Mouse (Mus musculus) forebrain, embryonic 11.5 days (tissue): ENCODE measurements around the gene Pitpna. TPM values are rescaled to one million over a fixed set of nuclear protein-coding genes. Genes with fewer than 3 reads are reported as not detected.
"Not testable (repeated sequence)": the region's sequence is repeated elsewhere in the genome, so short reads cannot be mapped to it uniquely, and the experiment has no call there.

ENCODE experiments used
- ATAC-seq: fragments of 200-750 bp; cut with Nextera tagmentation; replicated peaks from 2 replicates; pipeline ENCODE4 v1.8.0; 2017; ENCODE audit warnings: moderate TSS enrichment; ENCODE audit not compliant: low FRiP score
- DNase-seq: peaks from one replicate; pipeline ENCODE4 v3.0.0-alpha.2; 2017; ENCODE audit warnings: low spot score
- H3K27ac ChIP-seq: fragments of 300-500 bp; sonication (generic); 2 replicates; pipeline ENCODE4 v1.5.1; 2014; ENCODE audit warnings: low read depth, low read length
- H3K27me3 ChIP-seq: fragments of 300-500 bp; sonication (generic); 2 replicates; pipeline ENCODE4 v1.6.1; 2014; ENCODE audit warnings: mild to moderate bottlenecking, low read length, mixed read lengths; ENCODE audit not compliant: control insufficient read depth, insufficient read depth
- H3K36me3 ChIP-seq: fragments of 300-500 bp; sonication (generic); 2 replicates; pipeline ENCODE4 v1.6.1; 2014; ENCODE audit warnings: mild to moderate bottlenecking, low read length, moderate library complexity, mixed read lengths; ENCODE audit not compliant: control insufficient read depth, insufficient read depth
- H3K4me1 ChIP-seq: fragments of 300-500 bp; sonication (generic); replicated peaks from 2 replicates; pipeline ENCODE4 v1.6.1; 2014; ENCODE audit warnings: low read length, mixed read lengths; ENCODE audit not compliant: control insufficient read depth, insufficient read depth
- H3K4me2 ChIP-seq: fragments of 300-500 bp; sonication (generic); 2 replicates; pipeline ENCODE4 v1.6.1; 2014; ENCODE audit warnings: low read depth, mild to moderate bottlenecking, low read length, moderate library complexity, mixed read lengths; ENCODE audit not compliant: severe bottlenecking
- H3K4me3 ChIP-seq: fragments of 300-500 bp; sonication (generic); 2 replicates; pipeline ENCODE4 v1.5.1; 2014; ENCODE audit warnings: low read depth, low read length
- H3K9ac ChIP-seq: fragments of 300-500 bp; sonication (generic); 2 replicates; pipeline ENCODE4 v1.6.1; 2014; ENCODE audit warnings: low read length
- H3K9me3 ChIP-seq: fragments of 300-500 bp; sonication (generic); 2 replicates; pipeline ENCODE4 v1.6.1; 2016; ENCODE audit warnings: low read length, mixed read lengths; ENCODE audit not compliant: control insufficient read depth
- WGBS: fragments of 180-500 bp; shearing (Covaris S2); extraction: QIAGEN DNeasy Blood & Tissue Kit; methylation state at CpG from one replicate; pipeline ENCODE4 v1.1.7; 2014; 5-methylcytosine and 5-hydroxymethylcytosine counted together
- polyA plus RNA-seq: library from polyadenylated mRNA; unstranded; fragments of >200 nt; fragmentation: Nextera tagmentation; extraction: Ambion mirVana; gene quantifications from 2 replicates; pipeline ENCODE4 v1.2.1, GENCODE M21; 2014

The Pitpna gene
- polyA plus RNA-seq, 1 experiment from 2014 or later = 79.5 TPM

DNA sequence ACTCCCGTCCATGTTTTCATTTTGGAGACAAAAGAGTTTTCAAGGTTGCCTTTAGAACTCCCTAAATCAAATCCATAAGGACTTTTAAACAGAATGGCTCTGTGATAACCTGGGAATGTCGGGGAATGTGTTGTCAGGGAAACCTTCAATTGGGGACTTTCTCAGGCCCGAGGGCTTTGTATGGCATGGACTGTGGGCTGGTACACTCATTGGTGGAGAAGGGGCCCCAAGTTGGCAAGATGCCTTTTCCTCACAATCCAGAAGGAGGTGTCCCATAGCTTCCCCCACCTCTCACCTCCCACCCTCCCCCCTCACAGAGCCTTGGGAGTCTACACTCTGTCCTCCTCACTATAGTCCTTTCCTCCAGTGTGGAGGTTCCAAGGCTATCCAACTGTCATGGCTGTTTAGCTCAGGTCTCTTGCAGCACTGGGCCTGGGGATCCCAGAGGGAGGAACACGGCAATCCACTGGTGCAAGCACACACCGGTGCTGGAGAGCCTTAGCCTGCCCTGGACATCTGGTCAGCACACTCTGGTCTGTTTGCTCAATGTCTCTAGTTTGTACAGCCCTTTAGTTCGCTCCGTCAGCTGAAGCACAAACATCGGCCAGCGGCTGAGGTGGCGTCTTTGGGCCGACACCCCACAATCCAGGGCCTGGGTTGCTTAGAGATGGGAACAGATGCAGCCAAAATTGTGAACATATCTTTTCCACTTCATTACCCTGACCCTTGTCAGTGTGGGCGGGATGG lies 37.5 kb upstream of the Pitpna start:
- 0 out of 2 replicates have a peak, but pooled peaks cover 5% of the 10 kb centered on the region for H3K4me1 ChIP-seq
- no peak overlapping the region for H3K27ac ChIP-seq
- H3K4me3 ChIP-seq = no peak overlapping the region
- WGBS = 74% methylated on average over 12 of the region's 12 CpGs
- no peak overlapping the region for H3K9ac ChIP-seq
- H3K9me3 ChIP-seq = no peaks in the 10 kb centered on the region
- ATAC-seq = no peak
- H3K27me3 ChIP-seq = no peaks in the 10 kb centered on the region
- H3K36me3 ChIP-seq = no peaks in the 10 kb centered on the region
- no peak overlapping the region for H3K4me2 ChIP-seq
- no peak for DNase-seq

DNA sequence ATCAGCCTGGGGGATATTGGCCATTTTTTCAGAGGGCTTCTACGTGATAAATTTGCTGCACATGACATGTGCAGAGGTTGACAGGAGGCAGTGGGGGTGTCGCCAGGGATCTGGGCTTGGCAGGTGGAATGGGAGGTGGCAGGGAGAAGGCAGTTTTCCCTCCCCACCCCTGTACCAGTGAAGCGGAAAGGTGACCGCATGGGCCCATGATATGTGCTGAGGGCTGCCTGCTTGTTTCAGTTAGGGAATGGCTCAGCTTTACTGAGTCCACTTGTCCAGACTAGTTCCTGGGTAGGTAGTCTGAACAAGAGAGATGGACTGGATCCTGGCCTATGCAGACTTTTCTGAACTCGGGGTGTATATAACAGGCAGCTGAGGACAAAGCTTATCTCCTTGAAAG lies 36.6 kb upstream of the Pitpna start:
- Histone ChIP-seq H3K9me3 (no peaks in the 10 kb centered on the region), H3K27me3 (no peaks in the 10 kb centered on the region), H3K4me3 (no peak overlapping the region), H3K9ac (no peak overlapping the region), H3K36me3 (no peaks in the 10 kb centered on the region), H3K4me1 (0 out of 2 replicates have a peak, but pooled peaks cover 5% of the 10 kb centered on the region), H3K27ac (no peak overlapping the region), H3K4me2 (no peak overlapping the region)
- DNase-seq (no peak), ATAC-seq (no peak)
- WGBS = 89% methylated on average over 5 of the region's 5 CpGs

DNA sequence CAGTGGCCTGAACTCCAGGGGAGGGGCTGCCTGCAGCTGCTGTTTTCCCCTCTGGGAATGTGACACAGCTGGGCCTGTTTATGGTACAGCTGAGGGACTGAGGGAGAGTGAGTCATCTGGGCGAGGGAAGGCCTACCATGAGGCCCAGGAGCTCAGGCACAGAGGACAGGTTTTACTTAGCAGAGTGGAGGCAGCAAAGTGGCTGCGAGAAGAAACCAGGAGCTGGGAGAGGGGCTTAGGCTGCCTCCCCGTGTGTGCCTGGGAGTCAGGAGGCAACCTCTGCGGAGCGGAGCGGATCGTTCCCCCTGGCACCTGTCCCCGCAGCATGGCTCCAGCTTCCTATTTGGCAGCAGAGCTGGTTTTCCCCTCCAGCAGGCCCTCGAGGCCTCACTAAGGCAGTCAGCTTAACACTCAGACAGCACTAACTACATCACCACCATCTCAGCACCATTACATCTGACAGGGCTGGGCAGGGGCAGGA lies 35.9 kb upstream of the Pitpna start:
- Histone ChIP-seq H3K36me3 (no peaks in the 10 kb centered on the region), H3K27ac (no peak overlapping the region), H3K4me2 (no peak overlapping the region), H3K9ac (peak overlapping the region; percentile 17; the same call in 1 of the 2 replicates), H3K27me3 (no peaks in the 10 kb centered on the region), H3K9me3 (no peaks in the 10 kb centered on the region), H3K4me1 (0 out of 2 replicates have a peak, but pooled peaks cover 5% of the 10 kb centered on the region), H3K4me3 (no peak overlapping the region)
- 79% methylated on average over 9 of the region's 9 CpGs for WGBS
- DNase-seq = no peak
- no peak for ATAC-seq

DNA sequence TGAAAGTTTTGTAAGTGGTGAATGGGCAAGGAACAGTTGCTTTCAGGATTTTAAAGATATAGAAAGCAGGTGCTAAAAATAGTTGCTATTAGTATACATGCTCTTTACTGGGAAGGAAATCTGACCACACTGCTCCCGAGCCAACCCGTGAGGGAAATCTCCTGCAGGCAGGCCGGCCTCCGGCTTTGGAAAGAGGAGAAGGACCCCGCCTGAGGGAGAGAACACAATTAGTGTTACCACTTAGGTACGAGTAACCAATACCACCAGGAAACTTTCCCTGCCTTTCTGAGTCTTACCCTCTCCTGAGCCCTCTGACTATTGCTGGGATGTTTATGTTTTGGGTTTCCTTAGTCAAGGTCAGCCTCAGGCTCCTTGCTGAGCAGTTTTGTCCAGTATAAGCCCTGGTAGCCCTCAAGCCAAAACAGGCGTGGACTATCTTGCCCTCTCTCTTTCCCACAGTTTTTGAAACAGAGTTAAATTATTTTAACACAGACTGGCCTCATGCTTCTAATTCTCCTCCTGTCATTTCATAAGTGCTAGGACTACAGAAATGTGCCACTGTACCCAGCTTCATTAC lies 34.9 kb upstream of the Pitpna start:
- ATAC-seq = no peak
- Histone ChIP-seq H3K9ac (no peak overlapping the region), H3K36me3 (no peaks in the 10 kb centered on the region), H3K27me3 (no peaks in the 10 kb centered on the region), H3K27ac (no peak overlapping the region), H3K4me3 (no peak overlapping the region), H3K9me3 (no peaks in the 10 kb centered on the region), H3K4me1 (0 out of 2 replicates have a peak, but pooled peaks cover 5% of the 10 kb centered on the region), H3K4me2 (no peak overlapping the region)
- 39% methylated on average over 7 of the region's 7 CpGs for WGBS
- DNase-seq = no peak

DNA sequence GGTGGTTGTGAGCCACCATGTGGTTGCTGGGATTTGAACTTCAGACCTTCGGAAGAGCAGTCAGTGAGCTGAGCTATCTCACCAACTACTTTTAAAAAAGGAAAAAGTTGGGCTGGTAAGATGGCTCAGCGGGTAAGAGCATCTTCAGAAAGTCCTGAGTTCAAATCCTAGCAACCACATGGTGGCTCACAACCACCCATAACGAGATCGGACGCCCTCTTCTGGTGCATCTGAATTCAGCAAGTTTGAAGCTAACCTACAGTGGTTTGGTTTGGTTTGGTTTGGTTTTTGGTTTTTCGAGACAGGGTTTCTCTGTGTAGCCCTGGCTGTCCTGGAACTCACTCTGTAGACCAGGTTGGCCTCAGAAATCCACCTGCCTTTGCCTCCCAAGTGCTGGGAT lies 31.9 kb upstream of the Pitpna start:
- H3K27ac ChIP-seq, H3K4me3 ChIP-seq, H3K9ac ChIP-seq, H3K4me1 ChIP-seq, H3K4me2 ChIP-seq, H3K36me3 ChIP-seq, ATAC-seq, H3K27me3 ChIP-seq, H3K9me3 ChIP-seq, DNase-seq: not testable (repeated sequence)
- 95% methylated on average over 6 of the region's 6 CpGs for WGBS

DNA sequence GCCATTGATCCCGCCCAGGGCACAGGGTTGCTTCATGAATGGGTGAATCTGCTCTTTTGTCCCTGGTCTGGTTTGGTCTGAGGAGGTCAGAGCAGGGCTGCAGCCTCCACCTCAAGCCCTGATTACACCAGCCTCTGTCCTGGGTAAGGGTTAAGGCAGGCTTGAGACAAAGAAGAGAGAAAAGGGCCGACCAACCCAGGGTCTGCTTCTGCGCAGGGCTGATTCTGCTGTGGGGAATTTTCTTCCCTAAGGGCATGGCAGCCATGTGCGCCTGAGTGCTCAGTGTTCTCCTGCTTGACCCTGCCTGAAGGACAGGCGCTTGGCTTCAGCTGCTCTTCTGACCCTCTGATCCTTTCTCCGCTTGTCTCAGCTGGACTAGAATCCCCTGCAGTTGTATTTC lies 30.8 kb upstream of the Pitpna start:
- 75% methylated on average over 6 of the region's 6 CpGs for WGBS
- H3K9ac ChIP-seq = no peak overlapping the region
- no peak overlapping the region for H3K4me3 ChIP-seq
- ATAC-seq (no peak), DNase-seq (no peak)
- H3K9me3 ChIP-seq = no peaks in the 10 kb centered on the region
- no peaks in the 10 kb centered on the region for H3K4me1 ChIP-seq
- no peaks in the 10 kb centered on the region for H3K27me3 ChIP-seq
- H3K4me2 ChIP-seq = no peak overlapping the region
- H3K36me3 ChIP-seq = no peaks in the 10 kb centered on the region
- H3K27ac ChIP-seq = no peak overlapping the region

DNA sequence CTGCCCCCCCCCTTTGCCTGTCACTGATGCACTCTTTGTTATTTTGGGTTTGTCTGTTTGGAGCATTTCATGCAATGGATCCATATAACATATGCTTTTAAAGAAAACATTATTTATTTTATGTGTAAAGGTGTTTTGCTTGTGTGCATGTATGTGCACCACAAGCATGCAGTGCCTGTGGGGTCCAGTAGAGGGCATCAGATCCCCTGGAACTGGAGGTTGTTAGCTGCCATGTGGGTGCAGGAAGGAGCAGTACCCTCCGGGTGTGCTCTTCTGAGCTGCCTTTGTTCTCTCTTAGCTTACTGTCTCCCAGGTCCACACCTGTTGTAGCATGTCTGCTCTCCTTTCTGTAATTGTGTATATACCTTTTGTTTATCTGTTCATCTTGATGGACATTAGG lies 29.8 kb upstream of the Pitpna start:
- no peak overlapping the region for H3K4me2 ChIP-seq
- H3K36me3 ChIP-seq = no peaks in the 10 kb centered on the region
- DNase-seq = no peak
- no peak for ATAC-seq
- H3K27ac ChIP-seq = no peak overlapping the region
- no peaks in the 10 kb centered on the region for H3K9me3 ChIP-seq
- H3K4me3 ChIP-seq = no peak overlapping the region
- no peak overlapping the region for H3K9ac ChIP-seq
- no peaks in the 10 kb centered on the region for H3K4me1 ChIP-seq
- no peaks in the 10 kb centered on the region for H3K27me3 ChIP-seq
- 96% methylated on average over 1 of the region's 1 CpGs for WGBS

DNA sequence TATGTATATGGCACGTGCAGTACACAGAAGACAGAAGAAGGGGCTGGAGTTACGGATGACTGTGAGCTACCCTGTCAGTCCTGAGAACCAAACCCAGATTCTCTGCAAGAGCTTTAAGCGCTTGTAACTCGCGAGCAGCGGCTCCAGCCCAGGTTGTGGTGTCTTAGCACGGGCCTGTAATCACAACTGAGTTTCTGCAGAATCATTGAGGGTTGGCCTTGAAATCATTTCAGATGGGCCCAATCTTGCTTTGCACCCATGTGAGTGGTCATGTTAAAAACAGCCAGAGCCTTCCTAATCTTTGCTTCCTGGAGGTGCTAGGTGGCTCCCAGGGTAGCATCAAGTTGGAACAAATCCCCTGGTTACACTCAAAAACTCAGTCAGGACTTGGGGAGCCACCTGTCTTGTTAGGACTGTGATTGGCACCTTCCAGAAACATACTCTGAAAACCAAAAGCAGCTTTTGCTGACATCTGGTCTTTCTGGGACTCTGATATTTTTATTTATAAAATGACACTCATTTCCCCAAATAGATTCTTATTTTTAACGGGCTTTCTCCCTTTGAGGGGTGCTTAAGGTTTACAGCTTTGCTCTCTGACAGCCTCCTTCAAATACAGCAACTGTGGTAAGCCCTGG lies 27.9 kb upstream of the Pitpna start:
- Histone ChIP-seq H3K9me3 (no peaks in the 10 kb centered on the region), H3K36me3 (no peaks in the 10 kb centered on the region), H3K27me3 (no peaks in the 10 kb centered on the region), H3K27ac (no peak overlapping the region), H3K4me1 (no peaks in the 10 kb centered on the region), H3K4me2 (no peak overlapping the region), H3K9ac (no peak overlapping the region), H3K4me3 (no peak overlapping the region)
- no peak for ATAC-seq
- 94% methylated on average over 8 of the region's 8 CpGs for WGBS
- DNase-seq = no peak
